Mouse (Mus musculus) testis, adult 2 months (tissue): ENCODE data around the gene Dtx2. TPM values are rescaled to one million over a fixed set of nuclear protein-coding genes. Genes with fewer than 3 reads are reported as not detected.

ENCODE experiments used
- H3K27ac ChIP-seq: fragments of 200-500 bp; 2 replicates; pipeline ENCODE4 v1.5.1; 2012; ENCODE audit warnings: low read depth, low read length; ENCODE audit not compliant: control insufficient read depth, insufficient read depth
- H3K27me3 ChIP-seq: fragments of 200-500 bp; 2 replicates; pipeline ENCODE4 v1.6.1; 2012; ENCODE audit warnings: mild to moderate bottlenecking, low read length, moderate library complexity; ENCODE audit not compliant: control insufficient read depth, insufficient read depth
- H3K36me3 ChIP-seq: fragments of 200-500 bp; 2 replicates; pipeline ENCODE4 v1.6.1; 2012; ENCODE audit warnings: mild to moderate bottlenecking, low read length; ENCODE audit not compliant: control insufficient read depth, insufficient read depth
- H3K4me1 ChIP-seq: fragments of 200-500 bp; 2 replicates; pipeline ENCODE4 v1.6.1; 2012; ENCODE audit warnings: low read length; ENCODE audit not compliant: control insufficient read depth, insufficient read depth
- H3K4me3 ChIP-seq: fragments of 200-500 bp; 2 replicates; pipeline ENCODE4 v1.5.1; 2012; ENCODE audit warnings: low read depth, mild to moderate bottlenecking, low read length, moderate library complexity, mixed read lengths; ENCODE audit not compliant: control insufficient read depth
- CTCF ChIP-seq: fragments of 200-500 bp; IDR thresholded peaks from 2 replicates; pipeline ENCODE4 v1.5.1; 2012; ENCODE audit warnings: low read depth, mild to moderate bottlenecking, inconsistent platforms, low read length, moderate library complexity; ENCODE audit not compliant: control insufficient read depth, insufficient read depth, insufficient replicate concordance
- POLR2A ChIP-seq: fragments of 200-500 bp; IDR thresholded peaks from 2 replicates; pipeline ENCODE4 v1.6.1; 2012; ENCODE audit warnings: low read depth, mild to moderate bottlenecking, inconsistent platforms, low read length, moderate library complexity; ENCODE audit not compliant: control insufficient read depth
- polyA plus RNA-seq: library from polyadenylated mRNA; depleted of rRNA; stranded (reverse); fragments of >200 nt; gene quantifications from 2 replicates; pipeline ENCODE4 v1.2.3, GENCODE M21; 2012

Gene Dtx2
- polyA plus RNA-seq, 1 experiment, result 29.1 TPM

GRCm38 (mm10) chr5:136034868-136035267 is 40.3 kb downstream of the Dtx2 start:
- H3K27ac ChIP-seq, result no peak overlapping the region
- H3K36me3 ChIP-seq, result no peaks in the 10 kb centered on the region
- no peak overlapping the region for H3K4me3 ChIP-seq
- H3K4me1 ChIP-seq, result no peaks in the 10 kb centered on the region; the same call in 1 of the 2 replicates
- no peak for TF ChIP-seq POLR2A
- no peak for TF ChIP-seq CTCF
- no peaks in the 10 kb centered on the region for H3K27me3 ChIP-seq

- Histone ChIP-seq H3K27me3 (no peaks in the 10 kb centered on the region), H3K36me3 (no peaks in the 10 kb centered on the region), H3K4me1 (peaks cover 3% of the 10 kb centered on the region; the same call in 1 of the 2 replicates), H3K27ac (no peak overlapping the region), H3K4me3 (no peak overlapping the region)
- TF ChIP-seq POLR2A, result no peak
Observed at GRCm38 (mm10) chr5:136035285-136035684, 40.7 kb downstream of the Dtx2 start.

- no peak for TF ChIP-seq CTCF
- Histone ChIP-seq H3K27ac (no peak overlapping the region), H3K4me1 (peaks cover 12% of the 10 kb centered on the region)
Observed at GRCm38 (mm10) chr5:136036667-136037066, 42.1 kb downstream of the Dtx2 start.

GRCm38 (mm10) chr5:136038258-136039214 is 43.9 kb downstream of the Dtx2 start, which contains the start of gene Upk3b:
Gene Upk3b, plus strand, starts transcription at chr5:136038496.
- Histone ChIP-seq H3K27ac (no peak within 1 kb of the TSS), H3K4me3 (no peak within 1 kb of the TSS), H3K36me3 (no peaks in the 10 kb centered on the region), H3K4me1 (peaks cover 13% of the 10 kb centered on the region), H3K27me3 (no peaks in the 10 kb centered on the region)
- TF ChIP-seq CTCF, result no peak
- no peak for TF ChIP-seq POLR2A

More at GRCm38 (mm10) chr5:136036667-136037066, 42.1 kb downstream of the Dtx2 start:
- Histone ChIP-seq H3K27me3 (no peaks in the 10 kb centered on the region), H3K4me3 (no peak overlapping the region), H3K36me3 (no peaks in the 10 kb centered on the region)

- Histone ChIP-seq H3K4me3 (no peak overlapping the region), H3K27me3 (no peaks in the 10 kb centered on the region), H3K4me1 (peaks cover 13% of the 10 kb centered on the region), H3K36me3 (no peaks in the 10 kb centered on the region), H3K27ac (no peak overlapping the region)
- TF ChIP-seq POLR2A (no peak), CTCF (no peak)
Observed at GRCm38 (mm10) chr5:136040210-136040609, 45.6 kb downstream of the Dtx2 start.

- no peaks in the 10 kb centered on the region for H3K36me3 ChIP-seq
- no peak overlapping the region for H3K27ac ChIP-seq
- TF ChIP-seq CTCF, result no peak
- no peak for TF ChIP-seq POLR2A
- H3K27me3 ChIP-seq, result no peaks in the 10 kb centered on the region
- peaks cover 13% of the 10 kb centered on the region for H3K4me1 ChIP-seq
- no peak overlapping the region for H3K4me3 ChIP-seq
Observed at GRCm38 (mm10) chr5:136041260-136041659, 46.7 kb downstream of the Dtx2 start.

- no peak overlapping the region for H3K27ac ChIP-seq
- TF ChIP-seq CTCF (no peak), POLR2A (no peak)
Observed at GRCm38 (mm10) chr5:136041666-136042065, 47.1 kb downstream of the Dtx2 start.

More at GRCm38 (mm10) chr5:136041666-136042065, 47.1 kb downstream of the Dtx2 start:
- no peak overlapping the region for H3K4me3 ChIP-seq
- H3K36me3 ChIP-seq, result no peaks in the 10 kb centered on the region
- peaks cover 13% of the 10 kb centered on the region for H3K4me1 ChIP-seq
- H3K27me3 ChIP-seq, result no peaks in the 10 kb centered on the region
